Mouse (Mus musculus) kidney, postnatal 36 days (tissue): ENCODE results near the gene Neto2.
"Not testable (repeated sequence)": the region's sequence is repeated elsewhere in the genome, so short reads cannot be mapped to it uniquely, and the experiment has no call there.

ENCODE experiments used
- DNase-seq, 2 experiments: peaks; one replicate each; pipeline ENCODE4 v3.0.0; 2021 to 2022; ENCODE audit warnings: mixed read lengths in 2 of 2

The Neto2 gene

GRCm38 (mm10) chr8:85700751-85701351 is at the start of gene Neto2:
Gene Neto2 (minus strand): TSS chr8:85700924.
- peak; percentile 39 to 78 for DNase-seq

DNA sequence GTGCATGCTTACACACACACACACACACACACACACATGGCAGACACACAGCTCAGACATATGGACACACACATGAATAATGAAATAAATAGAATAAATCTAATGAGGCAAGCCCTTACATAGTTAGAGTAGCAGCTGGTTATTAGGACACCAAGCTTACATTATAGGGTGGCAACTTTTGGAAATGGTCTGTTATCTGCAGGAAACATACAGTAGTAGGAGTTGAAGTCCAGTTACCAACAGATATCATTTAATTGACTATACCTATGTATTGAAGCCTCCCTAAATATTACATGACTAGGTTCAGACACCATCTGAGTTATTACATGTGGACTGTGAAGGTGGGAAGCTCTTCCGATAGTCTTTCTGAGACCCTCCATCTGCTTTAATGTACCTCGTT is 44.3 kb upstream of the Neto2 start:
- no peak for DNase-seq

GRCm38 (mm10) chr8:85730545-85730944 is 29.8 kb upstream of the Neto2 start:
- no peak for DNase-seq

DNA sequence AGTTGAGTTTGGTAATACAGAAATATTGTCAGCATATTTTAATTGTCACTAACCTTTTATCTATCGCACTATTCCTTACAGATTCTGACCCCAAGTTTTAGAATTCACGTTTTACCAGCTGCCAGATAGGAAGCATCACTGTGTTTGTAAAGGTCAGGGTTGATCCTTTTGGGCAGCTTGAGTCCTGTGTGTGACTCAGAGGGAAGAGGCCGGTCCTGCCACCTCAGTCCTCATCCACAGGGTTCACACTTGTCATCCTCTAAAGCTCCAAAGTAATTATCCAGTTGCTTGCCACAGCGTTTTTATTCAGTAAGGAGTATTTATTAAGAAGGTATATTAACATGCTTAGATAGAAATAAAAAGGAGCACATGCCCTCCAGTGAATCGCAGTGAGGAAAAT is 16.5 kb upstream of the Neto2 start:
- DNase-seq = no peak

DNA sequence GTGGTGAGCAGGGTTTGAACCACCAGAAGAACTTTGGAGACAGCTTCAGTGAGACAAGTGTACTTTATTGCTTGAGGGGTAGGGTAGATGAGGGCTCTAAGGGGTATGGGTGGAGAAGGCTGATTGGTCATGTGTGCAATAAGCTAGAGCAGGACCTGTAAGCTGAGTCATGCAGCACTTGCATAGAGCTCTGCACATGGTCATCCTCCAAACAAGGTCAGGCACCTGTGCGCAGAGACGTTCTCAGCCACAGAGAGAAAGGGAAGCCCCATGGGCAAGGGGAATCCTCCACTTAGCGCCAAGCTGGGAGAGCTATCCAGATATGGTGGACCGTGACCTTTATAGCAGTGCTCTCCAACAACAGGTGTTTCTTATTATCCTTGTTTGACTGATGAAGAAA is 16.0 kb upstream of the Neto2 start:
- DNase-seq = no peak

DNA sequence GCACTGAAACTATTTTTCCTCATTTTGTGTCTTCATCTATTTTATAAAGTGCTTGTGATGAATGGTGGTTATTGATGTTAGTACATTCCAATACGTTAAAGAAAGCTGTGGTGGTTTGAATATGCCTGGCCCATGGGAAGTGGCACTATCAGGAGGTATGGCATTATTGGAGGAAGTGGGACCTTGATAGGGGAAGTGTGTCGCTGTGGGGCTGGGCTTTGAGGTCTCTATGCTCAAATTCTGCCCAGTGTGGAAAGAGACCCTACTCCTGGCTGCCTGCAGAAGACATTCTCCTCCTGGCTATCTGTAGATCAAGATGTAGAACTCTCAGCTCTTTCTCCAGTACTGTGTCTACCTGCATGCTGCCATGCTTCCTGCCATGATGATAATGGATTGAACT is 6.3 kb upstream of the Neto2 start:
- DNase-seq = no peak

GRCm38 (mm10) chr8:85700101-85700750 is 498 bp downstream of the Neto2 start:
- peak; percentile 5 to 65 for DNase-seq

DNA sequence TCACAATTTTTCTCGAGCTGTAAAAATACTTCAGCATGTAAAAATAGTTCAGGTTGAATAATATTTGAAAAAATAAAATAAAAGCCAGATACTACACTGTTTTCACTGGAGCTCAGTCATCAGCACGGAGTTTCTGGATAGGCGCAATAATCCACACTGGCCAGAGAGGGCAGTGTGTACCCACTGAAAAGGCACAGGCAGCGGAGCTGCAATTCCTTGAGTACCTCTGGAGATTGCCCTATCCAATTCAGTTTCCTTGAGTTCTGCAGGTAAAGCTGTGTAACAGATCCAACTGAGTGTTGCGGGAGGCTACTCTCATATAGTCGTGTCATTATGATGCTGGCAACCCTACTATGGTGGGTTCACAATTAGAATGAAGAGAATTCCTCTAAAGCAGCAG is 1.7 kb downstream of the Neto2 start:
- DNase-seq = peak; percentile 66 to 76

GRCm38 (mm10) chr8:85665146-85665545 is 35.6 kb downstream of the Neto2 start:
- DNase-seq = peak; percentile 47 to 56

- DNase-seq = peak; percentile 44 to 86
These were observed 38.7 kb downstream of the Neto2 start for GRCm38 (mm10) chr8:85661995-85662394.

DNA sequence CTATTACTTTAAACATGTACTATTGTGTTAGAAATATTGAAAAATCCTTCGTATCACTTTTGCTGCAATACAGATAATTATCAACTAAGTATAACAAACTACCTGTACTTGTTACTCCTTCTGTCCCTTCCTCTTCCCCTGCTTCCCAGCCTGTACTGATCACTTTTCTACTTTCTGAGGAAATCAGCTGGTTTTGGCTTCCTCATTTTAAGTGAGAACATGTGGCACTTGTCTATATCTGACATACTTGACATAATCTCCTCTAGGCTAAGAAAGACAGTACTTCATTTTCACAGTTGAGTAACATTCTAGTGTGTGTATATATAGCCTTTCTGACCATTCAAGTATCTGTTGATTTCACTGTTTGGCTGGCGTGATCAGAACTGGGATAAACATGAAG is 49.5 kb downstream of the Neto2 start:
- DNase-seq = no peak

GRCm38 (mm10) chr8:85648553-85648952 is 52.2 kb downstream of the Neto2 start:
- DNase-seq = no peak

DNA sequence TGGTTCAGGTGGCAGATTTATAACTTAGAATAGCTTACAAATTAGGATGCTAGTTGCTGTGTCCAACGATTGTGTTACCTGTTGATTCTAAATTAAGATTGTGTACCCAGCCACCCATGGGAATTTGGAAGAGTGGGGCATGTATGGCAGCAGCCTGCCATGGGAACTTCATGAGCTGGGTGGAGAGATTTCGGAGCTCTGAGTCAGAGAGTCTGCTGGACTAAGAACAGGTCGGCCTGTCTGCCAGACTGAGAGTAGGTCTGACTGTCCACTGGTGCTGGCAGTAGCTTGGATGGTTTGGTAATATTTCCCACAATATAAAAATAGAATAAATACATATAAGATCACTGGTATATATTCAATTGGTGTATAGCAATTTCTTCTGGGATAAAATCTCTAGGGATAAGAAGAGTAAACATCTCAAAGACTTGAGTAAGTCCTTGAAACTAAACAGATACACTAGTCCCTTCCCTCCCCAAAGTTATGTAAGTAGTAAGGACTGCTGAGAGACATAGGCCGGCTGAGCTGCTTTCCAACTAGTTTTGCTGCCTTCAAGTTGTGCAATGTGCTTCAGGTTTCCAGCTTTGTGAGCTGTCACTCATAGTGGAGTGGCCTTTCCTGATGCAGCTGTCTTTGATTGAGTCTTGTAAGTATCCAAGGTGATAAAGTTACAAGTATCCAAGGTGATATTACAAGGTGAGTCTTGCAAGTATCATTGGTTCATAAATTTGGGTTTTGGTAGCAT is 55.6 kb downstream of the Neto2 start:
- DNase-seq = no peak

GRCm38 (mm10) chr8:85624450-85624849 is 76.3 kb downstream of the Neto2 start:
- DNase-seq = no peak

- DNase-seq = no peak
These were observed 77.5 kb downstream of the Neto2 start for GRCm38 (mm10) chr8:85623246-85623645.

- DNase-seq = no peak
These were observed 81.9 kb downstream of the Neto2 start for GRCm38 (mm10) chr8:85618789-85619188.

DNA sequence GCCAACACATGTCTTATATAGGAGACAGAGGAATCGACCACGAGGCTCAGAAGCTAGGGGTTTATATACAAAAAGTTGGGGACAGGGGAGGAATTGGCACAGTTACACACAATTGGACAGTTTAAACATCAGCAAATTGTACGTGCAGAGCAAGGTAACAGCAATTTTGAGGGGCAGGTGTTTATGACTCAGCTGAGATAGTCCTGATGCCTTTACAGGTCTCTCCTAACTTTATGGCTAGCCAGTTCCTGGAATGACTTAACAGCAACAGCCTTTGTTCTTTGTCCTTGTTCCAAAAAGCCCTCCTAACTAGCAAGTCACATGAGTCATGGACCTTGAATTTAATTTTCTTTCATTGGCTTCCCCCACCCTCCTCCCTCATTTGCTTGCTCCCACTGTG is 83.6 kb downstream of the Neto2 start:
- not testable (repeated sequence) for DNase-seq

- DNase-seq = no peak
These were observed 91.9 kb downstream of the Neto2 start for GRCm38 (mm10) chr8:85608836-85609235.

DNA sequence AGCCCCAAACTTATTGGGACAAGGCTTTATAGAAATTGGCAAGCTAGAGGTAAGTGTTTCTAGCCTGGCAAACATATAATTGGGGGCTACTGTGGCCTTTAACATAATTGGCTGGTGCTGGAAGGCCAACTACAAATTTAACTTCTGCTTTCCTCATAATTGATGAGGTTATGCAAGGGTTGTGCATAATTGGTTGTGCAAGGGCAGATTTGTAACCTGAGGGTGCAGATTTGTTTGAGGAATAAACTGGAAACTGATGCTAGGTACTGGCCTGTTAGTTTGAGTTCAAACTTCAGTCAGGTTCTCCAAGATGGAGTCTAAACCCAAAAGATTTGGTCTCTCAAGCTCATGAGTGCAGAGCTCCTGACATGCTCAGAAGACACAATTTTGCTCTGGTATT is 92.9 kb downstream of the Neto2 start:
- DNase-seq = no peak

- DNase-seq = no peak
These were observed 93.8 kb downstream of the Neto2 start for GRCm38 (mm10) chr8:85606974-85607373.

- DNase-seq = no peak
These were observed 94.2 kb downstream of the Neto2 start for GRCm38 (mm10) chr8:85606561-85606960.

DNA sequence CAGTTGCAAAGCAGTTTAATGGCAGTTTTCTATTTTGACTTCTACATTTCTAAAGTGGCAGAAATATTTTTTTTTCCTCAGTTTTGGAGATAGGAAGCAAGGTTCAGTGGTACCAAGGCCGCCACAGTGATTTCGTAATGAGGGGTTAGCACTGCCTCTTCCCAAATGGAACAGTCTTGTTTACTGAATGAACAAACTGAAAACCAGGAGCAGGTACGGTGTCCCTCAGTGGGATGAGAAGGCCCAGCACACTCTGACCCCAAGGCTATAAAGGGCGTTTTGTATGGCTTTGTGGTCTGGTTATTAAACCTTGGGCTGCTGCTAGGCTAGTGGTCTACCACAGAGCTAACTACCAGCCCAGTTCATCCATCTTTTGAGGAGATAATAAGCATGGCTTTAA is 96.5 kb downstream of the Neto2 start:
- DNase-seq = no peak

- DNase-seq = peak; percentile 40 to 81
These were observed 97.4 kb downstream of the Neto2 start for GRCm38 (mm10) chr8:85603203-85603895.

GRCm38 (mm10) chr8:85602737-85603136 is 98.0 kb downstream of the Neto2 start:
- no peak for DNase-seq
